Mouse (Mus musculus) gastrocnemius, adult 2 months (tissue): ENCODE results near the gene Fubp1. TPM values are rescaled to one million over a fixed set of nuclear protein-coding genes. Genes with fewer than 3 reads are reported as not detected.
A peak's percentile ranks its signal among the peaks of the same experiment; 100 is the strongest.

Experiments
- DNase-seq: peaks from one replicate; pipeline ENCODE4 v3.0.0; 2022
- H3K27ac ChIP-seq: fragments of 200-600 bp; 2 replicates; pipeline ENCODE4 v1.8.1; 2022; ENCODE audit warnings: mild to moderate bottlenecking
- H3K4me3 ChIP-seq: fragments of 200-600 bp; 2 replicates; pipeline ENCODE4 v1.8.1; 2022; ENCODE audit warnings: mild to moderate bottlenecking, moderate library complexity
- CTCF ChIP-seq: fragments of 200-600 bp; IDR thresholded peaks from 2 replicates; pipeline ENCODE4 v1.8.1; 2022; ENCODE audit warnings: antibody characterized with exemption, mild to moderate bottlenecking, moderate library complexity
- intact Hi-C: fragments of 180-260 bp; cut with DNase I; formaldehyde crosslinking; loops from one replicate; pipeline ENCODE4 v1.15.1; 2025
- total RNA-seq, 2 experiments: library from RNA; stranded (reverse); gene quantifications; 2 replicates each; pipeline ENCODE4 v1.2.3; 2021

The Fubp1 gene
- total RNA-seq, 2 experiments from 2014 or later: 30.1 to 36.8 TPM

DNA sequence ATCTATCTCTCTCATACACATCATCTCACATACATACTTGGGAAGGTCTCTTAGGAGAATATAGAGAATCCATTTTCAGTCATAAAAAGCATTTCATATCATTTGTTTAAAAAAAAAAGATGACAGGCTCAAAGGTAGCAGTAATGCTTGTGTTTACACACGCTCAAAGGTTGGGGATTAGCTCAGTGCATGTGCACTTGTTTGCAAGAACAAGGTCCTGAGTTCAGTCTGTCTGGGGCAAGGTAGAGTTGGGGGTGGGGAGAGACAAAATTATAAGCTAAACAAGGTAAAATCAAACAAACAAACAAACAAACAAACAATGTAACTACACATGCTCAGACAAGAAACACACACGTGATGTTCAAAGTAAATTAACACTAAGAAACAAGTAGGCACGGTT is 9.0 kb upstream of the Fubp1 start:
- Histone ChIP-seq H3K4me3 (no peak overlapping the region), H3K27ac (no peak overlapping the region)
- DNase-seq: no peak
- TF ChIP-seq CTCF: no peak
- intact Hi-C loops: no loop called here

DNA sequence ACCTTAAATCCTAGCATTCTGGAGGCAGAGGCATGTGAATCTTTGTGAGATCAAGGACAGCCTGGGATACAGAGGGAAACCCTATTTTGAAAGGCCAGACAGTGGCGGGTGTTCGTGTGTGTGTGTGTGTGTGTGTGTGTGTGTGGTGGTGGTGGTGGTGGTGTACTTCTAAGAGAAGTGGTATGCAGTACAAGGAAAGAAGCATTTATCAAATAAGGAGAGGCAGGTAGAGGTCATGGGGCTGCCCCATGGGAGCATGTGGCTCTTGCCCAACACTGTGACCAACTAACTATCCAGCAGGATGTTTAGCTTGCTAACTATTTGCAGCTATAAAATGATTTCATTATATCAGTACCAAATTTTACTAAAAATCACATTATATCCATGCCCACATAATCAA is 8.6 kb upstream of the Fubp1 start:
- intact Hi-C loops: no loop called here
- Histone ChIP-seq H3K4me3 (no peak overlapping the region), H3K27ac (no peak overlapping the region)
- TF ChIP-seq CTCF: no peak
- no peak for DNase-seq

DNA sequence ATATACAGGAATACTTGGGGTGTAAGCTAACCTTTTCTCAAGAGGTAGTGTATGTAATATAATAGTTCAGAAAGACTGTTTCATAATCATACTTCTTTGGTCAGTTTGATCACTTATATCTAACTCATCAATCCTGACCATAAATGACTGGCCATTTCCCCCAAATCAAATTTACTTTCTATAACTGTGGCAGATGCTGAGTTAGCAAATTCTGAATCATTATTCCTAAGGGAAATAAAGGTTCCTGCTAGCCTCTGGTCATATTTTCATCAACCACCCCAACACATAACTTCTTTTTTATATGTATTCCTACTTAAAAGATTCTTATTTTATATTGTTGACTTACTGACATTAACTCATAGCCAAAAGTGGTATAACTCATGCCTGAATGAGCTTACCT is 7.3 kb upstream of the Fubp1 start:
- H3K27ac ChIP-seq: no peak overlapping the region
- DNase-seq: no peak

DNA sequence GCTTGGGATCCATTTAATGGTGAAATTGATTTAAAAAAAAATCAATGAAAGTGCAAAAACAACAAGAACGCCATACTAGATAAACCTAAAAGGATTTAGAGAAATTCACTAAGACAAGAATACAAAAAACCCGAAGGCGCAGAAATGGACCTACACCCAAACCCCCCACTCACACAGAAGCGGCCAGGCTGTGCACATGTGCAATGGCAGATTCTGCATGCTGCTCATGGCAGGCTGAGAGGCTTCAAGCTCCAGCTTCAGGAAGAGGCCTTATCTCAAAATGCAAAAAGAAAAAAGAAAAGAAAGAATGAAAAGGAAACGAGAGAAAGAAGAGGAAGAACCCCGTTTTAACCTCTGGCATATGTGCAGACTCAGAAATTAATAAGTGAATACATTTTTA is 6.8 kb upstream of the Fubp1 start:
- DNase-seq: no peak
- no peak overlapping the region for H3K27ac ChIP-seq
- intact Hi-C loops: no loop called here
- TF ChIP-seq CTCF: no peak
- H3K4me3 ChIP-seq: no peak overlapping the region

More for the DNA sequence above, 7.3 kb upstream of the Fubp1 start:
- intact Hi-C loops: no loop called here
- no peak for TF ChIP-seq CTCF
- H3K4me3 ChIP-seq: no peak overlapping the region

DNA sequence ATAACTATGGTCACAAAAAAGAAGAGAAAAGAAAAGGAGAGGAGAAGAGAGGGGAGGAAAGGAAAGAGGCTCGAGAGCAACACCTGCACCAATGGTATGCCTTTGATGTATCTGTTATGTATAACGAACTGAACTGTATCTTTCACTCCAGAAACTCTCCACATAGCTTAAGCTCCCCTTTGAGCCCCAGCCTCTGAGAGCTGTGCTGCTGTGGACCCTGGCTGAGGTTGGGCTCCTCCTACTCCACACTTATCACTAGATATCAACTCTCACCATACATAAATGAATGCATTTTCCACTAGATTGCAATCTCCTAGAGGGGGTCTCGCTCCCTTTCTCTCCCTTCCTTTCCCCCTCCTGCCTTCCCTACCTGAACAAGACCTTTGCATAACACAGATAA is 6.2 kb upstream of the Fubp1 start:
- intact Hi-C loops: no loop called here
- H3K27ac ChIP-seq: no peak overlapping the region
- TF ChIP-seq CTCF: no peak

DNA sequence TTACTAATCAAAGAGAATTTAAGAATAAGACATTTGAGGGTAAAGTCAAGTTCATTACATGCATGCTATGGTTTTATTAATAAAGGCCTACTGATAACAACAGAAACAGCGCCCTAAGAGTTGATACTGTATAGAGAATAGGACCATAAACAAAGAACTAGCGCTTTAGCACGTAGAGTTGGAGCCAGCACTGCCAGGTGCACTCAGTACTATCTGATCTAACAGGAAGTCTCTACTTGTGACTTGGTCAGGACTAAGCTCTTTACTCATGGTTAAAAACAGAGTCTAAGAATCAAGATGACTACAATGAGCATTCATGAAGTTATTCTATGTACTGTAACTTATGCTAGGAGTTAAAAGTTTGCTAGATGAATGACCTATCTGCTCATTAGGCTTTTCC is 5.6 kb upstream of the Fubp1 start:
- no peak overlapping the region for H3K4me3 ChIP-seq
- no peak for DNase-seq
- no peak for TF ChIP-seq CTCF
- no peak overlapping the region for H3K27ac ChIP-seq
- intact Hi-C loops: no loop called here

More for the DNA sequence above, 6.2 kb upstream of the Fubp1 start:
- no peak overlapping the region for H3K4me3 ChIP-seq
- no peak for DNase-seq

DNA sequence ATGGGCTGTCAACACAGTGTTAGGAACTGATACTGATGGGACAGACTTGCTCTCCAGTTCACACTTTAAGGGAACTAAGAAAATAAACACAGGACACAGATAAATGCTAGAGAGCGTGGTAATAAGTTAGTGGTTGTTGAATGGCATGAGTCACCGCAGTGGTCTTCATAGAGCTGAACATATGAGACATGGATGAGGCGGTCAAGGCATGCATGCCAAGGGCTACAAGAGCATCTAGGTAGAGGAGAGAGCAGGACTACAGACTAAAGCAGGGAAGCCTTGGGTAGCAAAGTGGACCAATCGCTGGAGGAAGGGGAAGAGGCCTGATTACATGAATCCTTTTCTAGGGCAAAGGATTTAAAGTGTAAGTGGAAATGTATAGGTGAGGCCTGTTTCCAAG is 3.1 kb upstream of the Fubp1 start:
- no peak for TF ChIP-seq CTCF
- Histone ChIP-seq H3K4me3 (no peak overlapping the region), H3K27ac (no peak overlapping the region)
- DNase-seq: no peak
- intact Hi-C loops: no loop called here

DNA sequence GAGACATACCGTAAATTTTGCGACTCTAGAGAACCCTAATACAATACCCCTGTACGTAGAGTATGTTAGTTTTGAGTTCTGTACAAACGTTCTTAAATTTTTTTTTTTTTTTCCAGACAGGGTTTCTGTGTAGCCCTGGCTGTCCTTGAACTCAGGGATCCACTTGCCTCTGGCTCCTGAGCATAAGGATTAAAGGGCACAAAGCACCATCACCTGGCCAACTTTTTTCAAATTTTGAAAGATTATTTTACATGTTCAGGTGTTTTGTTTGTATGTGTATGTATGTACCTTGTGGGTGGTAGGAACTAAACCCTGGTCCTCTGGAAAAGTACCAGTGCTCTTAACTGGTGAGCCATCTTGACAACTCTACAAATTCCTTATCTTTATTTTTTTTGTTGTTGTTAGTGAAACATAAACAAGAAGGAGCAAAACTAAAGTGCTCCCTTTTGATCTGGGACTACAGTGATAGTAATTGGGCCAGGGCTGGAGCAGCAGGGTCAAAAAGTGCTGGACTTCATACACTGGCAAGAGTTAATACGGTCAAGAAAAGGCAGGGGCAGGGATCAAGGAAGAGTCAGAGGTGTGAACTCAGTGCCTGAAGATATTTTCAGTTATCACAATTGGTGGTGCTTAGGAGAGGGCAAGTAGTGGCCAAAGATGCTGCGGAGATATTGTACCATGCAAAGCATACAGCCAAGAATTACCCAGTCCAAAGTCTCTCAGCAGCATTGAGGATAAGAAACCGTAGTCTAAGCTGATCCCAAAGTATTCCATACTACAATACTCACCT is 1.9 kb upstream of the Fubp1 start:
- TF ChIP-seq CTCF: no peak
- intact Hi-C loops: no loop called here
- H3K4me3 ChIP-seq: peak overlapping the region; percentile 79
- H3K27ac ChIP-seq: peak overlapping the region; percentile 100; the same call in 1 of the 2 replicates
- no peak for DNase-seq

DNA sequence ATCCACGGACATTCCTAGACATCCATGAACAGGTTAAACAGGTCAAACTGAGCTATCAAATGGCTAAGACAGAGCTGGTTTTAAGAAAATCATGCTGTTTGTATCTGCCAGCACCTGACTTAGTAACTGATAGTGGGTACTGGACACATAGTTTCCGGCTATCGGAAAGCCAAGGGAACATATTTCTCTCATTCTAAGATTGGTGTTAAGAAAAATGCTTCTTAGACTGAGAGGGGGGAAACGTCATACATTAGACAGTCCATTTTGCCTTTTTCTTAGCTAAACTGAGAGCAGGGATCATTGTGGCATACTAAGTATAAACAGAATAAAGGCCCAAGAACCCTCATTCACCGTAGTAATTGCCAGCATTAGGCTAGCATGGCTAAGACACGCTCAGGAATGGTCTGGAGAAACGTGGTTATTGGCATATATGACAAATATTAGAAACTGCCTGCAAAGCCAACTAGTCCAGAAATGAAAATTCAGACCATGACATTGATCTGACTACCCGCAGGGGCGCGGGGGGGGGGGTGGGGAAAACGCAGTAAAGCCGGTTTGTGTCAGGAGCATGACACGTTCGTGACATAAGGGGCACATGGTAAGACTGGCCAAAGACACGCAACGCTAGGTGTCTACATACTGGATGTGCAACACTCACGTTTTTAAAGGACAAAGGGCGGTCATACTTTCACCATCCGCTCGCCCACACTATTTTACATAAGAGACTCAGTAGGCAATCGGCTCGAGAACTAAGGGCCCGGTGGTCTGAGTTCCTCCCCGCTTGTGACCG is 850 bp upstream of the Fubp1 start:
- Histone ChIP-seq H3K27ac (peak overlapping the region; percentile 100), H3K4me3 (peak overlapping the region; percentile 79)
- no peak for TF ChIP-seq CTCF
- DNase-seq: no peak
- intact Hi-C loops: no loop called here

DNA sequence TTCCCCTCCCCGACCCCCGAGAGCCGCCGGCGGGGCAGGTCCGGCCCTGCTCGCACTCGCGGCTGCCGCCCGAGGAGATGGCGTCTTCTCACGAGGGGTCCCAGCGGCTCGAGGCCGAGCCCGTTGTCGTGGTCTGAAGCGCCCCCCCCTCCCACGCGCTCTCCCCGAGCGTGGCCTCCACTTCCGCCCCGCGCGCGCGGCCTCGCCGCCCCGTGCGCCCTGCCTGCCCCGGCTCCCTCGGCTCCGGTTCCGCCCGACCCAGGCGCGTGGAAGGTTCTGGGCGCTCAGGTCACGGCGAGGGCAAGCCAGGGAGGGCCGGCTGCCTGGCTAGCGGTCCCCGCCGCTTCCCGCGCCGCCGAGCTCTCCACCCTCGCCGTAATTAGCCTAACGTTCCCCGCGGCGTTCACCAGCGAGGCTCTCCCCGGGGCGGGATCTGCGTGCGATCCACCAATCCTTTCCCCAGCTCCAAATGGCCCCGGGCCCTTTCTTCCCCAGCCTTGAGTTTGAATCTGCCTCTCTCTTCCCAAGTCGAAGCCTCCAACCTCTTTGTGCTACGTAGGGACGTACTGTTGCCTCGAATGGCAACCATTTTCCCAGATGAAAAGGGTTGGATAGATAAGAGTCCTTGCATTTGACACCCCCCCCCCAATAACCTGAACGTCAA is 638 bp downstream of the Fubp1 start:
- DNase-seq: peak; percentile 80
- no peak for TF ChIP-seq CTCF
- H3K4me3 ChIP-seq: peak overlapping the region; percentile 79
- intact Hi-C loops: loop anchor here (2.0 to 5.0 kb wide), 2 partner anchors 18 to 99 kb away; no protein-coding TSS in a partner anchor
- peak overlapping the region; percentile 100 for H3K27ac ChIP-seq

DNA sequence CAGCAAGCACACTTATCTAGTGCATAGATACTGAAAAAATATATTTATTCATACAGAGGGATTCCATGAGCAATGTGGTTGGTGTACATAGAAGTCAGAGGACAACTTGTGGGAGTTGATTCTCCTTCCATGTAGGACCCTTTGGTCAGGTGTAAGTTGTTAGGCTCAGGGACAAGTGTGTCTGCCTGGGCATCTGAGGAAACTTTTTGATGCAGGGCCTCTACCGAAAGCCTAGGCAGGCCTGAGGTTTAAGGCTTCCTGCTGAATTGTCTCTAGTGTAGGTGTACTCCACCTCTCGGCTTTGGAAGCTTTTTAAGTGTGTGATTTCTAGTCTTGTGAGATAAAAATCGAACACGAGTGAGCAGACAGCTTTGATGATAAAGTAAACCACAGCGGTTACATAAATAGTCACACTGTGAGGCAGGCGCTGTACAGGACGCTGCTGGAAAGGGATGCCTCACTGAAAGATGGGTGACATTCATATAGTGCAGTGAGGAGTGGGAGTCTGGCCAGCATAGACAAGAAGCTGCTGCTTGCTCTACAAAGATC is 1.6 kb downstream of the Fubp1 start:
- Histone ChIP-seq H3K27ac (peak overlapping the region; percentile 100), H3K4me3 (peak overlapping the region; percentile 79)
- TF ChIP-seq CTCF: no peak
- no peak for DNase-seq
- intact Hi-C loops: loop anchor here (2.0 to 5.0 kb wide), 2 partner anchors 19 to 100 kb away; no protein-coding TSS in a partner anchor

DNA sequence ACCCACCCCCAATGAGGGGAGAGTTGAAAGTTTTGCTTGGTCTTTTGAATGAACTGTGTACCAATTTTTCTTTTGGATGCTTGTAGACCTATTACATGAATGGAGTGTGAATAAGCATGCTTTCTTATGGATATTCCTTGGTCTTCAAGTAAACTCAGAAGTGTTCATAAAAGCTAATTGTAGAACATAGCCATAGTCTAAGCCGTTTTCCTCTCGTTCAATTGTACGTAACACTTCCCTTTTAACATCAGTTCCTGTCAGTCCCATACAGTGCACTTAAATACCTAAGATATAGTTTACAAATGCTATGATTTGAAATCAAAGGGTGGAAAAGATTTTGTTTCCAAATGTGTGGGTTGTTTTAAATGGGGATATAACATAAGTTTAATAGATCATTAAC is 3.2 kb downstream of the Fubp1 start:
- no peak overlapping the region for H3K27ac ChIP-seq
- no peak for DNase-seq
- intact Hi-C loops: loop anchor here (5.0 kb wide), 1 partner anchor 101 kb away; no protein-coding TSS in a partner anchor
- no peak for TF ChIP-seq CTCF
- no peak overlapping the region for H3K4me3 ChIP-seq
